Mouse (Mus musculus) embryo, embryonic 10.5 days (tissue): ENCODE data around the gene Cep135.

Source experiments
- DNase-seq: peaks from one replicate; pipeline ENCODE4 v3.0.0-alpha.2; 2015; ENCODE audit warnings: low spot score

Gene Cep135

DNA sequence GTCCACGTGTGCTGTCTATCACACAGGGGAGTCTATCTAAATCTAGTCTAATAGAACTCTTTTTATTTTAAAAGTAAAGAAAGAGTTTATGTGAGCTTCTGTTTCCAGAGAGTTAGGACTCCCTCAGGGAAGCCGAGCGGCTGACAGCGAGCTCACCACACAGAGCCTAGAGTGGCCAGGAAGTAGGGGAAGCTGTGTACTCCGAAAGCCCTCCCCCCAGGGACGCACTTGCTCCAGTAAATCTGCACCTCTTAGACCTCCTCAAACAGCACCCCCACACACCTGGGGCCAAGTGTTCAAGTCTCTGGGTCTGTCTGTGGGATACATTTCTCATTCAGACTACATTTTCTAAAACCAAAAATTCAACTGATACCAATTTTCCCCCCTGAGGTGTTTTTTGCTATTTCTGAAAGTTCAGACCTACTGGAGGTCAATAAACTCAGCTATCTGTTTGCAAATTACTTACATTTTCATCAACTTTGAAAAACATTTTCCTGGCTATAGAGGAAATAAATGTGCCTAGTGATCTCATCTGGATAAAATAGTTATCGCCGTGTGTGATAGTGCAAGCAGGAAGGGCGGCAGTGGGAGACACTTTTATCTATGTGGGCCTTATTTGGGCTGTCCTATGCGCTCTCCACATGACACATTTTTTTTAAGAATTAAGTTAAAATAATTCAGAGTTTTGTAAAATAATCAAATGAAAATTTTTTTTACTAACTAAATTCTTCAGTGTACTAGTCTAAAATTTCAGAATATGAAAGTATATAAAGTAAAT is 56.8 kb downstream of the Cep135 start:
- DNase-seq: no peak

DNA sequence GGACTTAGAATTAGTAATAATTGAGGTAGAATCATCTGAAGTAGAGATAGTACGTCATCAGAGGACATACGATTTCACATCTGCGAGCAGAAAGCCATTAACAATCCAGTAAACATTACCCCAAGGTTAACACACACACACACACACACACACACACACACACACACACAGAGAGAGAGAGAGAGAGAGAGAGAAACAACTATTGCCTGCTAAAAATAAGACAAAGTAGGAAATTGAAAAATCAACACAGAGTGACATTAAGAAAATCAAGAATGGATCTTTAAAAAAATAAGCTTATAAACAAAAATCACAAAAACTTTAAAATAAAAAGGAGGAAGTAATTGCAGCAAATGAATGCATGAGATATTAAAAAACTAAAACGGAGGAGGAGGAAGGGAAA is 61.4 kb downstream of the Cep135 start:
- no peak for DNase-seq

DNA sequence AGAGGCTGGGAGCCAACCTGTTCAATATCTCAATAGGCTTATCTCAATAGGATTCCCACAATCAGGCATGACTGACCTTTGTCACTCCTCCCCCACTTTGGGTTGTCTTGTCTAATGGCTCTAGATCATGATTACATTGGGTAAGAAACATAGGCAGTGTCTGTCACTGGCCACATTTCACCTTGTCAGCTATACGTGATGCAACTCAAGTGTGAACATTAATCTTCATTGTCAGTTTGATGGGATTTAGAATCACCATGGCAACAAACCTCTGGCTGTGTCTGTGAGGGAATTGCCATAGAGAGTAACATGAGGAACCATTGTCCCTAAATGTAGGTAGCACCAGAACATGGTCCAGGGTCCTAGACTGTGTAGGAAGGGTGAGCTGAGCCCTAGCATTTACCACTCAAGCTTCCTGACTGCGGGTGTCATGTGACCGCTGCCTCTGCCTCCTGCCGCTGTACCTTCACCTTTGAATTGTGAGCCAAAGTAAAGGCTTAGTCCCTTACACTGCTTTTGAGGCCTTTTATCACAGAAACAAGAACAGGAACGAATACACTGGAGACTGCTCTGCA is 62.7 kb downstream of the Cep135 start:
- peak; percentile 31 for DNase-seq

DNA sequence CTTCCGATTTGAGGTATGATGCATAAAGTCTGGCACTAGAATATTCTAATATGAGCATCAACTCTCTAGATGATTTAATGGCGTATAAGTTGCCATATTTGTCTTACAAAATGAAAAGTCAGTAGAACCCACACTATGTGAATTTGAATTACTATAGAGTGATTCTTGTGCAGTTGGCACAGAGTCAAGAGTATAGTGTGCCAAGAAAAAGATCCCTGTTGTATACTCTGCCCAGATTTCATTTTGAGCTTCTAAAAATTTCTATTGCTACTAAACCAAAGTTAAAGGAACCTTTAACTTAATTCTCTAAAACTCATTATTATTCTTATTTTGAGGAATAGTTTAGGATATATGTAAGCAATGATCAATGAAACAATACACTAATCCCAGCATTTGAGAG is 67.7 kb downstream of the Cep135 start, which contains the start of gene C530008M17Rik:
Gene C530008M17Rik (plus strand): TSS at position 301 of the 400 bp plus-strand sequence.
- no peak for DNase-seq

DNA sequence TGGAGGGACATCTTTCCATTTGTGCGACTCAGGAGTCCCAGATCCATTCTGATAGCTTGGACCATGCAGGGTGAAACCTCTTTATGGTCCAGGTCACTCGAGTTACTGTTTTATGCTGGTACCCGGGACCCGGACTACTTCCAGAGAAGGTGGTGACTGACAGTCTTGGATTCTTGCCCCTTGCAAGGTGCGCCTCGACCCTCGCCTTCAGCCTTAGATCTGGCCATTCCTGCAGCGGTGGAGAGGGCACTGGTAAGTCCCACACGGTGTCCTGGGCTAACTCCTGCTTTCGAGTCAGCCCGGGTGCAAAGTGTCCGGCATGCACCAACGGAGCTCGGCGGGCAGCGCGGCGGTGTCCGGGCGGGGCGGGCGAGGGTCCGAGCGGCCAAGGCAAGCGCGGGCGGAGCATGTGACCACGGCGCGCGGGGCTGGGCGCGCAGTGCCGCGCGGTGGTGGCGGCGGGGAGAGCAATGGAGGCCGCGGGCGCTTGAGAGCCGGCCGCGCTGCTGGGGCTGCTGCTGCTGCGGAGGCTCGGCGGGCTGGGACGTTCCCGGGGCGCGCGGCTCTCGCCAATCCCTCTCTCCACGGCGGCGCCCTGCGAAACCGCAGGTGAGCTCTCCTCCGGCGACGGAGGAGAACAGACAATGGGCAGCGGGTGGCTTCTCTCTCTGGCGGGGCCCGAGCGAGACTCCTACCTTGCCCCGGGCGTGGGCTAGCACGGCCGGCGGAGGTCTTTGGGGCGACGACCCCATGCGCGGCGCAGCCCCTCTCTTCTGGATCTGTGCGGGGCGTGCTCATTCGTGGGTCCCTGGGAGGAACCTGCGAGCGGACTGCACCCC is 69.0 kb downstream of the Cep135 start:
- DNase-seq: peak; percentile 84

DNA sequence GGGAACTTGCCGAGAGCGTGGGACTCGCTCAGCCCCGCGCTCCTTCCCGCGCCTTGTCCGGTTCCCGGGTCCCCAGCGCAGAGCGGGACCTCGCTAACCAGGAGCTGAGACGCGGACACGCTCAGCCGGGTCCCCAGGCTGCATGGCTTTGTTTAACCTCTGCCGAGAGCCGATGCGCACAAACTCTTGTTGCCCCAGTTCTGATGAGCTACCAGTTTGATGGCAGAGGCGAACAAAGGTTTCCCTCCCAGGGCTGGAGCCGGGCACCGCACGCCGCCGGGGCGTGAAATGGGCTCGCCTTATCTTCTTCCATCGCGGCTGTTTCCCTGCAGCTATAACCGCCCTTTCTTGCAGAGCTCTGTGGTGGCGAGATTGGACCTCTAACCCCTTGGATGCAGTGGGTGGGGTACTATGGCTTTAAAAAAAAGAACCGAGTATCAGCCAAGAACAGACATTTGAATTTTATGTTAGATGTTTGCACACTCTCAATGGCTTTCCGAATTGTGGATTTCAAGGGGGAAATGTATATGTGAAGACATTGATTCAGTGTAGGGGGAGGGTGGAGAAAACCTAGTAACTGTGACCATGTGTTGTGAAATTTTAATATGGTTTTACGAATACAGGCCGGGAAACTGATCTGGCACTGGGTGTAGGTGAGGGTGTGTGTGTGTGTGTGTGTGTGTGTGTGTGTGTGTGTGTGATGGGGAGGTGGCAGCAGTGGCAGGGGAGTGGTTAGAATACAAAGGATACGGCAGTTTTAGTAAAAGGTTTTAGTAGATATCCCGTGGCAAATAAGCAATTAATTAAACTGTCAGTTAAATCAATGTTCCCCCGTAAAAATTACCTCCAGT is 69.8 kb downstream of the Cep135 start:
- peak; percentile 75 for DNase-seq

DNA sequence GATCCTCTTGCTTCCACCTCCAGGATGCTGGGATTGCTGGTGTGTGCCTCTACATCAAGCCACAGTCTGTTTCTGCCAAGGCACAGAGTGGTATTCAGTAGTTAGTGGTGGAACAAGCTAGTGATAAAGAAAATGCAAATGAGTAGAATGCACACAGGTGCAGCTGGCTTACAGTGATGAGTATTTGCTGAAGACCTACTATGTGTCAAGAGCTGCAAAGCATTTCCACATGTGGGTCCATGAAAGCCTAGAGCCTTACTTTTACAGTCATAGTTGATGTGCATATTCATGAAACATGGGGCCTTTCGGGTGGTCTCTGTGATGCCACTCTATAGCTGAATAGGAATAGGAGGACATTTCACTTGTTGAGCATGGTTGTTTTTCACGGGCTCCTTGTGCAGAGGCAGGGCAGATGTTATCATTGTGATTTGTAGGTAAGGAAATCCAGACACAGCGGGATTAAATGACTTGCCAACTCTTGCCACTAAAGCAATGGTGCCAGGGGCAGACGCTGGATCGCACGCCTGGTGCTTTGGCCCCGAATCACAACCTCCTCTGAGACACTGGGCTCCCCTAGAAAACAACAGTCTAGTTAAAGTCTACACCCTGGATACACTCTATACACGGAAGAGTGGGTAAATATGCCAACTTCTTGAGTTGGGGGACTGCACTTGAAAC is 71.6 kb downstream of the Cep135 start:
- no peak for DNase-seq

DNA sequence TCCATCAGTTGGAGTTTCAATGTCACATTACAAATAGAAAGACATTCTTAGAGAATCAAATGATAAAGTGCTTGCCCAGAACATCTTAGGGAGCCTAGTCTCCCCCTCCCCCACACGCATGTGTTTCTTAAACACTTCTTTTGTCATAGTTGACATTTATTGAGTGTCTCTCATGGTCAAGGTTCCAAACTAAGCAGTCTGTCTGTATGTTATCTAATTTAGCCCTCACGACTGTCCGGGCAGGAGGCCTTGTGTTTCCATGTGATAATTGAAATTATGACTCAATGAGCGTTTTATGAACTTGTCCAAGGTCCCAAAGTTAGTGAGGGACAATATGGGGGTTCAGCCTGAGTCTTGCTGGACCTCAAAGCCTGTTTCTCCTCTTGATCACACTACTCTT is 72.8 kb downstream of the Cep135 start:
- DNase-seq: peak; percentile 19

DNA sequence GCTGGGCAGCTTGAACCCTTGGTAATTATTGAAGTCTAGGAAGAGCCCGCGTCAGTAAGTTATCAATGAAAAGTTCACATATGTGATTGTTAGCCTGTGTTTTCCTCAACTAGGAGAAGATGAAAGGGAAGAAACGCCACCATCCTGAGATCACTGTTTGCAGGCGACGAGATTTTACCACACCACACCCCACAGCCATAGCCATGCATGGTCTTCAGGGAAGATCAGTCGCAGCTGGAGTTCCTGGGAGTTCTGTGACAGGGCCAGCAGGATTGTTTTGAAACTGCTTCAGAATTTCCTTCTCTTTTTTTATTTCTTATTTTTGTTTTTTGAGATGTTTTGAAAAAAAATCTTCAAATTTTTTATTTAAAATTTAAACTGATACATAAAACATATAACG is 76.4 kb downstream of the Cep135 start:
- peak; percentile 22 for DNase-seq

DNA sequence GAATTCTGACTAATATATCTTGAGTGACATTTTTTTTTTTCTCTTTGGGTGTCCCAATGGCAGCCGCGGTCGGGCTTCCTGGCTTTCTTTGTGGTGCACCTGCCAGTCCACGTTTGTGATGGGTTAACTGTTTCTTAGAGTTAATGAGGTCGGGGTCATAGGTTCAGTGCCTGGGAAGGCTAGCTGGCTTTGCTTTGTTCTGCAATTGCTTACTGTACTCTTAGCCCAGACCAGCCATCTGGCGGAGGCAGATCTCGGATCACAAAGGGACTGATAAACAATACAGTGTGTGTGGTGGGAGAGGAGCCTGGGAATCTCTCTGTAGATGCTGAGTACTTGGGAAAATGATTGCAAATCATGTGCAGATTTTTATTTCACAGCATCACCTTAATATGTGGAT is 76.9 kb downstream of the Cep135 start:
- peak; percentile 83 for DNase-seq

DNA sequence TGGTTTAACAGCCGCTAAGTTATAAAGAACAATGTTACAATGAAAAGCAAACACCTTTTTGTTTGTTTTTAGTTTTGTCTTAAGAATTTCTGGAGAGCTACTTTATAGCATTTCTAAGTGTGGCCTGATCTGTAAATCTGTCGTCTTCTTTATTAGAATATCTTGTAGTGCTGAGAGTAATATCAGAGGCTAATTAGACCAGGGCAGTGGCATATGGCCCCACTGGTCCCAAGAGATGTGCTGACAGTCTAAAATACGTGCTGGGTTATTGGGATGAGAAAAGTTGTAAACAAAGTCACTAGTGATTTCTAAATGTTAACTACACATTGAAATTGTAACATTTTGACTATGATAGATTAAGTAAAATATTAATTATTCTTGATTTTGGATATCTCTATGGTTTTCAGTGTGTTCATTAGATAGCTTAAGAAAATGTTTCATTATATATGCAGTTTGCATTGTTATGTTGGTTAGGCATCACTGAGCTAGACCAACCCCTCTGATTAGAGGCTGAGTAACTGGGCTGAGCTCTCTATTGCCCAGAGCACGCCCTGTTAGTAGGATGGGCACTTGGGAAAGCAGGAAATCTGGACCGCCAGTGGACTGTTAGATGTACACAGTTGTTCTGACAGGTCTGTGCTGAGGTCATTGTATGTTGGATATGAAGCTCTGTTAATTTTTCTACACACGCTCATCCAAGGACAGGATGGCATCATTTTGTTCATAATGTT is 77.7 kb downstream of the Cep135 start:
- DNase-seq: no peak

DNA sequence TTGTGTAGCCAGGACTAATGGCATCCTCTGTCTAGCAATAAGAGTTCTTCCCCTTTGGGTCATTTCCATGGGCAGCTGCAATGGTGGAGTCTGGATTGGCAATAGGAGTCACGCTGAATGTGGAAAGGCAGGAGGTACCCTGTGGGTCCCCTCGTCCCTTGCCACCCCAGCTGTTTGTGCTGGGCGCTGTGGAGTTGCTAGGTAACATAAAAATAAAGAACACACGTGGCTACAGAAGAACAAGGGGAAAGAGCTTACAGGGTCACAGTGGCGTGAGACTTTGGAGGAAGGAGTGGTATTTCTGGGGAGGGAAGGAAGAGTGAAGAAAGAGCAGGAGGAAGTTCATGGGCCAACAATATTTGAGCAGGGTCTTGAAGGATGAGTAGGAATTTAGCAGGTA is 79.6 kb downstream of the Cep135 start:
- no peak for DNase-seq

DNA sequence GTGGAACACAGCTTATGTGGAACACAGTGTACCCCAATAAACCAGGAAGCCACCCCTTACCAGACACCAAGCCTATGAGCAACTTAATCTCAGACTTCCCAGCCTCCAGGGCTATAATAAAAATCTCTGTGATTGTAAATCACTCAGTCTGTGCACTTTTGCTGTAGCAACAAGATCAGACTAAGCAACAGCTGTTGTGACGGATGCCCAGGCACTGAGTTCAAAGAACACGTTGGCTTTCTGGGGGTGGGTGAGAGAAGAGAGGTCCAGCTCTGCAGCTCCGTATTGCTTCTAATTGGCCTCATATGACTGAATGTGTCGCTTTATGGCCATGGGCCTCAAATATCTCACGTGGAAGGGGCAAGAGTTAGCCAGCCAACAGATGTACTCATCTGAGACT is 80.0 kb downstream of the Cep135 start:
- no peak for DNase-seq

DNA sequence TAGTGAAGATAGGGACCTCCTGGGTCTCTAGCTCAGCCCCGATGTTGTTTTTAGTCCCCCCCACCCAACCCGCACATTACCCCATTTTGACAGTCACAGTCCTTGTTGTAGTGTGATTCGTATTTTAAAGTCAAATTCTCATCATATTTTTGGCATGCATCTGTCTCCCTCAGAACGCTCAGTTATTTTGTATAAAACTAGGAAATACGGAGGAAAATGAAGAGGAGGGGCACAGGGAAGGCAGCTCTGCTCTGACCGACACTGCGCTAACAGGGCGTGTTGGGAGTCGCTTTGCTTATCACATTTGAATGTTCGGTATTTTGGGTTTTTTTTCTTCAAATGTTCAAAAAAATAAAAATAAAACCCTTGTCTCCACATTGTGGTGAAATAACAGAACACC is 81.7 kb downstream of the Cep135 start:
- DNase-seq: no peak

DNA sequence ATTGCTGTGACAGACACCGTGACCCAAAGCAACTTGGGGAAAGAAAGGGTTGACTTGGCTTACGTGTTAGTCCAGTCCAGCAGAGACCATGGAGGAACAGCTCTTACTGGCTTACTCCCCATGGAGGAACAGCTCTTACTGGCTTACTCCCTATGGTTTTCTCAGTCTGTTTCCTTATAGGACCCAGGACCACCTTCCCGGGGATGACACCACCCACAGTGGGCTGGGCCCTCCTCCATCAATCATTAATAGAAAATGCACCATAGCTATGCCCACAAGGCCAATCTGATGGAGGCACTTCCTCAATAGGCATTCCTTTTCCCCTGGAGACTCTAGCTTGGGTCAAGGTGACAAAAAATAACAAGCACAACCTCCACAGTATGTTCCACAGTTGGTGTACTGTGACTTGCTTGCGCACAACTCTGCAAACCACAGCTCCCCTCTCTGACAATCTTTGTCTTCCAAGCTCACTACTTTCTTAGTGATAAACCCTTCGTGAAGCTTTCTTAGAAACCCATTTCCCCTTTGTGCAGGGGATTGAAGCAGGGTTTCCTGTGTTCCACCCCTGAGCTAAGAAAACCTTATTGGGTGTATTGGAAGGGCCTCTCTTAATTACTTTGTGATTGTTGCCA is 85.6 kb downstream of the Cep135 start:
- no peak for DNase-seq

DNA sequence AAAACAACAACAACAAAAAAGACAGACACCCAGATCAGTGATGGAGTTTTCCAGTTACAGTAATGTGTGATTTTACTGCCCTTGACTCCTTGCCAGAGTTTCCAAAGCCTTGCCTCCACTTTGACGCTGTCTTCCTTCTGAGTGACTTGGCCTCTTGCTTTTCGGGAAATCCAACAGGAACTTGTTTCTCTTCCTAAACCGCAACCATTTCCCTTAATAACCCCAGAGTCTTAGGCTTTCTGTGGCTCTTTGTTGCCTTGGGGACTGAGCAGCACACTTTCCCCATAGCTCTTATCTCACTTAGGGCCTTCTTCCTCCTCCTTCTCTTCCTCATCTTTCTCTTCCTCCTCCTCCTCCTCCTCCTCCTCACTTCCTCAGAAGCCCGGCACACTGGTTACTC is 86.9 kb downstream of the Cep135 start:
- DNase-seq: no peak

DNA sequence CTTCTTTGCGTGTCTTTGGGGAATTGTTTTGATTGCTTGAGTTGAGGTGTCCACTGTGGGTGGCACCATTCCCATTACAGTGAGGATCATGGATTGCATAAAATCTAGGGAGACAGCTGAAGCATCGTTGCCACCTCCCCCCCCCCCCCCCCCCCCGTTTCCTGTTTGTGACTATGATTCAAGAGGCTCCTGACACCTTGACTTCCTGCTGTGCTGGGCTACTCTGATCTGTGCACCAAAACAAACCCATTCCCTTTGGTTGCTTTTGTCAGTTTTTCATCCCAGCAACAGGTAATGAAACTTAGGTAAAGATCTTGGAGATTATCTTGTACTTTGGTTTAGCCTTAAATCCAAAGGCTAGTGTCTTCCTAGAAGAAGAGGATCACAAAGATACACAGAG is 92.5 kb downstream of the Cep135 start:
- no peak for DNase-seq

DNA sequence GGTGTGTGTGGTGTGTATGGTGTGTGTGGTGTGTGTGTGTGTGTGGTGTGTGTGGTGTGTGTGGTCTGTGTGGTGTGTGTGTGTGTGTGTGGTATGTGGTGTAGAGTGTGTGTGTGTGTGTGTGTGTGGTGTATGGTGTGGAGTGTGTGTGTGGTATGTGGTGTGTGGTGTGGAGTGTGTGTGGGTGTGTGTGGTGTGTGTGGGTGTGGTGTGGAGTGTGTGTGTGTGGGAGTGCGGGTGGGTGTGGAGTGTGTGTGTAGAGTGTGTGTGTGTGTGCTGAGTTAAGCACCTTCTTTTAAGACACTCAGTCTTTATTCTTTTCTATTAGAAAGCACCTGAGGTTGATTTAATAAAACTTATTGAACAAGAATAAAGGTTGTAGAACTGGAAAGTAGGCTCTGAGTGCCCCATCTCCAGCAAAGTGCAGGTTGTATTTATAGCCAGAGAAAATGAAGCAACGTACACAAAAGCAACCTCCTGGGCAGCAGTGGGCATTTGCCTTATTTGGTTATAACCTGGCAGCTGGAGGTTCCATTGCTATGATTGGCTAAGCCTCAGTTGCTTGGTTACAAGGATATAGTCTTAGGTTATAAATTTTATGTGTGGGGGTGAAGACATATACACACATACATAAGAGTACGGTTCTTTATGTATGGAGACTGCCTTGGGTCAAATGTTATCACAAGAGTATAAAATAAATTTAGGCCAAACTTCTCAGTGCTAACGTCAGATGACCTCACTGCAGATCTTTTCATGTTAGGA is 93.6 kb downstream of the Cep135 start:
- DNase-seq: no peak

DNA sequence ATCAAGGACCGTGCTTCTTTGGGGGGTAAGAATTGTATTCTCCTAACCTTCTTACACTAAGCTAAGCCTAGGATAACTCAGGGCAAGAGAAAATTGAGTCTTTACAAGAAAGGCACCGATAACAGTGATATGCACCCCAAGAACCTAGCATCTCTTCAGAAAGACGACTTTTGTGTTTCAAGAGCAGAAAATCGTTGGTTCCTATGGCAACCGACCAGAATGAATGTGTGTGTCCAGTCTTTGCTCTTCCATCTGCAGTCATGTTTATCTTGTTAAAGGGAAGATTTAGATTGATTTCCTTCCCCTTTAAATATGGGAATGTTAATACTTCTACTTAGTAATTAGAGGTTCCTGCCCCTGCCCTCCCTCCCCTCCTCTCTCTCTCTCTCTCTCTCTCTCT is 95.0 kb downstream of the Cep135 start:
- no peak for DNase-seq
